Mouse (Mus musculus): ENCODE data around the gene Klhl26. TPM values are rescaled to one million over a fixed set of nuclear protein-coding genes. Genes with fewer than 3 reads are reported as not detected.

The Klhl26 gene
- polyA plus RNA-seq, 1 experiment from 2014 or later: 19.6 TPM

- no peaks in the 10 kb centered on the region for H3K4me1 ChIP-seq (ENCODE audit: control insufficient read depth, insufficient read depth, low read length)
- H3K9ac ChIP-seq (ENCODE audit: low read length): no peak overlapping the region
- H3K36me3 ChIP-seq (ENCODE audit: control insufficient read depth, insufficient read depth, low read length): no peaks in the 10 kb centered on the region
- DNase-seq (ENCODE audit: low spot score) (no peak), ATAC-seq (no peak)
- no peak overlapping the region for H3K27ac ChIP-seq (ENCODE audit: low read depth, low read length)
- no peak overlapping the region for H3K4me2 ChIP-seq (ENCODE audit: low read length)
- no peaks in the 10 kb centered on the region for H3K27me3 ChIP-seq (replicated peaks; ENCODE audit: control insufficient read depth, insufficient read depth, low read length)
- no peaks in the 10 kb centered on the region for H3K9me3 ChIP-seq (replicated peaks; ENCODE audit: control insufficient read depth, low read length)
- 93% methylated on average over 4 of the region's 4 CpGs for WGBS
- H3K4me3 ChIP-seq (ENCODE audit: low read depth, low read length): no peak overlapping the region
Measured at GRCm38 (mm10) chr8:70468733-70469132, 8.0 kb downstream of the Klhl26 start.

GRCm38 (mm10) chr8:70467907-70468306 lies 8.9 kb downstream of the Klhl26 start:
- Histone ChIP-seq H3K9me3 (replicated peaks; ENCODE audit: control insufficient read depth, low read length) (no peaks in the 10 kb centered on the region), H3K4me1 (ENCODE audit: control insufficient read depth, insufficient read depth, low read length) (no peaks in the 10 kb centered on the region), H3K4me3 (ENCODE audit: low read depth, low read length) (no peak overlapping the region), H3K9ac (ENCODE audit: low read length) (no peak overlapping the region), H3K27ac (ENCODE audit: low read depth, low read length) (no peak overlapping the region), H3K27me3 (replicated peaks; ENCODE audit: control insufficient read depth, insufficient read depth, low read length) (no peaks in the 10 kb centered on the region), H3K4me2 (ENCODE audit: low read length) (no peak overlapping the region), H3K36me3 (ENCODE audit: control insufficient read depth, insufficient read depth, low read length) (no peaks in the 10 kb centered on the region)
- no peak for ATAC-seq
- DNase-seq (ENCODE audit: low spot score): no peak
- WGBS: 85% methylated on average over 1 of the region's 1 CpGs

GRCm38 (mm10) chr8:70467229-70467725 lies 9.5 kb downstream of the Klhl26 start:
- Histone ChIP-seq H3K36me3 (ENCODE audit: control insufficient read depth, insufficient read depth, low read length) (no peaks in the 10 kb centered on the region), H3K27ac (ENCODE audit: low read depth, low read length) (no peak overlapping the region), H3K4me1 (ENCODE audit: control insufficient read depth, insufficient read depth, low read length) (no peaks in the 10 kb centered on the region), H3K4me3 (ENCODE audit: low read depth, low read length) (no peak overlapping the region), H3K9ac (ENCODE audit: low read length) (no peak overlapping the region), H3K27me3 (replicated peaks; ENCODE audit: control insufficient read depth, insufficient read depth, low read length) (no peaks in the 10 kb centered on the region), H3K4me2 (ENCODE audit: low read length) (no peak overlapping the region), H3K9me3 (replicated peaks; ENCODE audit: control insufficient read depth, low read length) (no peaks in the 10 kb centered on the region)
- ATAC-seq (no peak), DNase-seq (ENCODE audit: low spot score) (no peak)
- WGBS: 78% methylated on average over 5 of the region's 5 CpGs

- Histone ChIP-seq H3K36me3 (ENCODE audit: control insufficient read depth, insufficient read depth, low read length) (no peaks in the 10 kb centered on the region), H3K9ac (ENCODE audit: low read length) (no peak overlapping the region), H3K27me3 (replicated peaks; ENCODE audit: control insufficient read depth, insufficient read depth, low read length) (no peaks in the 10 kb centered on the region), H3K4me1 (ENCODE audit: control insufficient read depth, insufficient read depth, low read length) (no peaks in the 10 kb centered on the region), H3K27ac (ENCODE audit: low read depth, low read length) (no peak overlapping the region), H3K4me2 (ENCODE audit: low read length) (no peak overlapping the region), H3K9me3 (replicated peaks; ENCODE audit: control insufficient read depth, low read length) (no peaks in the 10 kb centered on the region), H3K4me3 (ENCODE audit: low read depth, low read length) (no peak overlapping the region)
- DNase-seq (ENCODE audit: low spot score) (no peak), ATAC-seq (no peak)
- WGBS: 83% methylated on average over 11 of the region's 11 CpGs
Measured at GRCm38 (mm10) chr8:70466771-70467170, 10.0 kb downstream of the Klhl26 start.

- Histone ChIP-seq H3K27me3 (replicated peaks; ENCODE audit: control insufficient read depth, insufficient read depth, low read length) (no peaks in the 10 kb centered on the region), H3K27ac (ENCODE audit: low read depth, low read length) (no peak overlapping the region), H3K9ac (ENCODE audit: low read length) (no peak overlapping the region), H3K9me3 (replicated peaks; ENCODE audit: control insufficient read depth, low read length) (no peaks in the 10 kb centered on the region), H3K36me3 (ENCODE audit: control insufficient read depth, insufficient read depth, low read length) (no peaks in the 10 kb centered on the region), H3K4me1 (ENCODE audit: control insufficient read depth, insufficient read depth, low read length) (no peaks in the 10 kb centered on the region), H3K4me3 (ENCODE audit: low read depth, low read length) (no peak overlapping the region), H3K4me2 (ENCODE audit: low read length) (no peak overlapping the region)
- 80% methylated on average over 4 of the region's 4 CpGs for WGBS
- no peak for DNase-seq (ENCODE audit: low spot score)
- ATAC-seq: no peak
Measured at GRCm38 (mm10) chr8:70466305-70466704, 10.5 kb downstream of the Klhl26 start.

- Histone ChIP-seq H3K4me3 (ENCODE audit: low read depth, low read length) (no peak overlapping the region), H3K9me3 (replicated peaks; ENCODE audit: control insufficient read depth, low read length) (no peaks in the 10 kb centered on the region), H3K4me2 (ENCODE audit: low read length) (no peak overlapping the region), H3K27me3 (replicated peaks; ENCODE audit: control insufficient read depth, insufficient read depth, low read length) (no peaks in the 10 kb centered on the region), H3K36me3 (ENCODE audit: control insufficient read depth, insufficient read depth, low read length) (no peaks in the 10 kb centered on the region), H3K9ac (ENCODE audit: low read length) (no peak overlapping the region), H3K27ac (ENCODE audit: low read depth, low read length) (no peak overlapping the region), H3K4me1 (ENCODE audit: control insufficient read depth, insufficient read depth, low read length) (no peaks in the 10 kb centered on the region)
- ATAC-seq: no peak
- 90% methylated on average over 4 of the region's 4 CpGs for whole genome bisulfite sequencing
- DNase-seq (ENCODE audit: low spot score): no peak
Measured at GRCm38 (mm10) chr8:70465701-70466100, 11.1 kb downstream of the Klhl26 start.

- no peaks in the 10 kb centered on the region for H3K36me3 ChIP-seq (ENCODE audit: control insufficient read depth, insufficient read depth, low read length)
- H3K9me3 ChIP-seq (replicated peaks; ENCODE audit: control insufficient read depth, low read length): no peaks in the 10 kb centered on the region
- 94% methylated on average over 6 of the region's 6 CpGs for WGBS
- no peak overlapping the region for H3K4me2 ChIP-seq (ENCODE audit: low read length)
- no peak for ATAC-seq
- H3K27me3 ChIP-seq (replicated peaks; ENCODE audit: control insufficient read depth, insufficient read depth, low read length): no peaks in the 10 kb centered on the region
- no peaks in the 10 kb centered on the region for H3K4me1 ChIP-seq (ENCODE audit: control insufficient read depth, insufficient read depth, low read length)
- H3K27ac ChIP-seq (ENCODE audit: low read depth, low read length): no peak overlapping the region
- no peak for DNase-seq (ENCODE audit: low spot score)
- H3K9ac ChIP-seq (ENCODE audit: low read length): no peak overlapping the region
- no peak overlapping the region for H3K4me3 ChIP-seq (ENCODE audit: low read depth, low read length)
Measured at GRCm38 (mm10) chr8:70464162-70464561, 12.6 kb downstream of the Klhl26 start.

- Histone ChIP-seq H3K4me1 (ENCODE audit: control insufficient read depth, insufficient read depth, low read length) (no peaks in the 10 kb centered on the region), H3K27ac (ENCODE audit: low read depth, low read length) (no peak overlapping the region), H3K36me3 (ENCODE audit: control insufficient read depth, insufficient read depth, low read length) (no peaks in the 10 kb centered on the region), H3K9ac (ENCODE audit: low read length) (no peak overlapping the region), H3K9me3 (replicated peaks; ENCODE audit: control insufficient read depth, low read length) (no peaks in the 10 kb centered on the region), H3K4me2 (ENCODE audit: low read length) (no peak overlapping the region), H3K4me3 (ENCODE audit: low read depth, low read length) (no peak overlapping the region), H3K27me3 (replicated peaks; ENCODE audit: control insufficient read depth, insufficient read depth, low read length) (no peaks in the 10 kb centered on the region)
- no peak; the same call in 1 of the 2 replicates for ATAC-seq
- no peak for DNase-seq (ENCODE audit: low spot score)
- 69% methylated on average over 4 of the region's 4 CpGs for WGBS
Measured at GRCm38 (mm10) chr8:70463306-70463705, 13.5 kb downstream of the Klhl26 start.

- no peak overlapping the region for H3K9ac ChIP-seq (ENCODE audit: low read length)
- DNase-seq (ENCODE audit: low spot score) (no peak), ATAC-seq (no peak)
- no peak overlapping the region for H3K27ac ChIP-seq (ENCODE audit: low read depth, low read length)
- no peaks in the 10 kb centered on the region for H3K9me3 ChIP-seq (replicated peaks; ENCODE audit: control insufficient read depth, low read length)
- no peak overlapping the region for H3K4me2 ChIP-seq (ENCODE audit: low read length)
- no peaks in the 10 kb centered on the region for H3K27me3 ChIP-seq (replicated peaks; ENCODE audit: control insufficient read depth, insufficient read depth, low read length)
- H3K36me3 ChIP-seq (ENCODE audit: control insufficient read depth, insufficient read depth, low read length): no peaks in the 10 kb centered on the region
- 89% methylated on average over 8 of the region's 8 CpGs for WGBS
- no peak overlapping the region for H3K4me3 ChIP-seq (ENCODE audit: low read depth, low read length)
- H3K4me1 ChIP-seq (ENCODE audit: control insufficient read depth, insufficient read depth, low read length): no peaks in the 10 kb centered on the region
Measured at GRCm38 (mm10) chr8:70462516-70462813, 14.3 kb downstream of the Klhl26 start.

Data from forebrain, embryonic 14.5 days (tissue).